Mouse (Mus musculus) spleen, postnatal 36 days (tissue): ENCODE measurements at regions not wholly inside any gene's neighbourhood (a gene's known extent, or its start where the extent isn't known, plus 50 kb on each side); places are given as distances from the start of the nearest gene placed in this dataset.

Experiments
- DNase-seq, 2 experiments: peaks; one replicate each; pipeline ENCODE4 v3.0.0; 2022; ENCODE audit warnings: low spot score in 2 of 2, mixed read lengths in 1 of 2

- DNase-seq: no peak
Observed at GRCm38 (mm10) chr14:58687814-58688213, 454.9 kb downstream of the 1700129C05Rik start.

- no peak for DNase-seq
Observed at GRCm38 (mm10) chr14:58678781-58679180, 463.9 kb downstream of the 1700129C05Rik start.

DNA sequence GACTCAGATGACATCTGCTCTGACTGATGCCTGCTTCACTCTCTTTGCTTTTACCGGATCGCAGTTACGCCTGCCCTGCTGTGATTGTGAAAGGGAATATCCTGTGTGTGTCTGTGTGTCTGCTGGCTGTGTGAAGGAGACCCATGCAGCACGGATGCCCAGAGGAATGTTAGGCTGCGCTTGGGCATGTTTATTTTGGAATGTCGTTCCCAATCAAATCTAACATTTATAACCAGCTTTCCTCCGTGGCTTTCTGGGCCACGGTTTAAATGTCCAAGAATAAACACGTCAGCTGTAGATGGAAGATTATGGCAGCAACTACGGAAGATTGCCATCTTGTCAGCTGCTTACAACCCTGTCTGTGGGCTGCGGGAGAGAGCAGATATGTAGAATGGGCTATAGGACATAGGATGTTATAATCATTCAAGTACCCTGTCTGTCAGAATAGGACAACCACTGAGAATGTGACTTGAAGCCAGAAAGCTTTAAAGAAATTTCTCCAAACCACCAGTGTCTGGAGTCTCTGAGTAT, 464.5 kb downstream of the 1700129C05Rik start:
- DNase-seq: no peak

DNA sequence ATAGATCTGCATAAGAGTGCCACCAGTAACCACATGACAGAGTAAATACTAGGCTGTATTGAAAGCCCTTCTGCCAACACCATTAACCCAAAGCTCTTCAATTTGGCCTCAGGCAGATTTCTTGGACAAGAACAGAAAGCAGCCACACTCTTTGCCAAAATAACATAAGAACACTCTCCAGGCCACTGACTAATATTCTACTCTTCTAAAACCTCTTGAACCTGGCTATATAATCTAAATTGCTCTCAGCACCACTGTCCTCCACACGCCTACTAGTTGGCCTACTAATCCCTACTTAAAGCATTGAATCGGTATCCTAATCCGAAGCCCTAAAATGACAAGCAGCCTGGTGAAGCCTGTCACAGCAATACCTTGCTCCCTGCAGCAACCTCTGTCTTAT, 467.5 kb downstream of the 1700129C05Rik start:
- DNase-seq: no peak

DNA sequence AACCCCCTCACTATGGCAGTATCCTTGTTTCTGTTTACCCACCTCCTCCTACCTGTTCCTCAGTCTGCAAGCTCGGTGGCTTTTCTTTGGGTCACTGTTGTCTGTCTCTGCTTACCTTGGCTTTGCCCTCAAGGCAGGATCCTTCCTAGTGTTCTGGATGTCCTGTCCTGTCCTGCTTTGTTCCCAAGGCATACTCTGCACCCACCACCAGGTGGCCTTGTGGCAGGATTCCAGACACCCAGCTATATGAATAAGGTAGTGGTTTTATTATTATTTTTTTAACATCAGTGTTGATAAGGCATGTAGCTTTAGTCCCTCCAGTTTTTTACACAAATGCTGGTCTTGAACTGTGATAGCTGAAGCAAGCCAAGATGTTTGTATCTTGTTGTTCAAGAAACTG, 478.7 kb downstream of the 1700129C05Rik start:
- no peak for DNase-seq

DNA sequence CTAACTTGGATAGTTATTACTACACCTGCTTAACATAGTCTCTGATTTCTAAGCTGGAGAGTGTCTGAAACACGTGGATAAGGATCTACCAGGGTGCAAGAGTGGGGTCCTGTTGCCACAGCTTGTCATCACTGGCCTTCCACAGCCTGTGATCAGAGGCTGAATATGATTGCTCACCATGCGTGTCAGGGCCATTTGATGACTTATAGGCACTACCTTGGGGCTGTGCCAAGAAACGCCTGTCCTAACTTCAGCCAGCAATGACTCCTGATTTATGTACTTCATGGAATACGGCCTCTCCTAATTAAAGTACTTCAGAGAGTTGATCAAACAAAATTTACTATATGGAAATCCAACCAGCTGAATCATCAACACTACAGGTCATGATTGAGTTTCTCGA, 480.1 kb downstream of the 1700129C05Rik start:
- DNase-seq: no peak

DNA sequence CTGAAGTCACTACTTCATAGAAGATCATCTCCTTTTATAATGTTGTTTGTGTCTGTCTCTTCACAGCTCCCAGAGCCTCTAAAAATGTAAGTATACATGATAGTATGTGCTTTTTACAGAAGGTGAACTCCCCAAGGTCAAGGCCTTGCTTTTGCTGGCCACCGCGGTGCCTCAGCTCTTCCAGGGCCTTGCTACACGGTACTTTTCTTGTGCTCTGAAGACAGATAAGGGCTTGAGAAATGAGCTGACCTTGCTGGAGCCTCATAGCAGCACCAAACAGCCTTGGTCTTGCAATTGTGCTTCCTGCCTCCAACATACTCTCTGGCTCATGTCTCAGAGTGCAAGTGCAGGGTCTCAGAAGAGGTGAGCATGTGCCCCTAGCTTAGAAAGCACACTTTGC, 481.3 kb downstream of the 1700129C05Rik start:
- no peak for DNase-seq

DNA sequence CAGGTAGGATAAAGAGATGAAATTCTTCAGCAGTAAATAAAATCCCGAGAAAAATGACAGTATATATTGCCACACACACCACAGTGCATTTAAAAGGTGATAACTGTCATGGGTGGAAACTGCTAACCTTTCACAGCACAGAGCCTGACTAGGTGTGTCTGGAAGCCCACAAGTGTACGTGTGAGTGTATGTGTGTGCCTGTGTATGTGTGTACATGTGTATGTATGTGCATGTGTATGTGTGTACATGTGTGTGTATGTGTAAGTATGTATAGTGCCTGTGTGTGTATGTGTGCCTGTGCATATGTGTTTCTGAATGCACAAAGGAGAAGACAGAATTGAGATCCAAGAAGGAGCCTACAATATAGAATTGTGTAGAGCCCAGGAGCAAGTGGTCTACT, 485.4 kb downstream of the 1700129C05Rik start:
- no peak for DNase-seq

GRCm38 (mm10) chr14:58656935-58657238, 485.8 kb downstream of the 1700129C05Rik start:
- DNase-seq: no peak

DNA sequence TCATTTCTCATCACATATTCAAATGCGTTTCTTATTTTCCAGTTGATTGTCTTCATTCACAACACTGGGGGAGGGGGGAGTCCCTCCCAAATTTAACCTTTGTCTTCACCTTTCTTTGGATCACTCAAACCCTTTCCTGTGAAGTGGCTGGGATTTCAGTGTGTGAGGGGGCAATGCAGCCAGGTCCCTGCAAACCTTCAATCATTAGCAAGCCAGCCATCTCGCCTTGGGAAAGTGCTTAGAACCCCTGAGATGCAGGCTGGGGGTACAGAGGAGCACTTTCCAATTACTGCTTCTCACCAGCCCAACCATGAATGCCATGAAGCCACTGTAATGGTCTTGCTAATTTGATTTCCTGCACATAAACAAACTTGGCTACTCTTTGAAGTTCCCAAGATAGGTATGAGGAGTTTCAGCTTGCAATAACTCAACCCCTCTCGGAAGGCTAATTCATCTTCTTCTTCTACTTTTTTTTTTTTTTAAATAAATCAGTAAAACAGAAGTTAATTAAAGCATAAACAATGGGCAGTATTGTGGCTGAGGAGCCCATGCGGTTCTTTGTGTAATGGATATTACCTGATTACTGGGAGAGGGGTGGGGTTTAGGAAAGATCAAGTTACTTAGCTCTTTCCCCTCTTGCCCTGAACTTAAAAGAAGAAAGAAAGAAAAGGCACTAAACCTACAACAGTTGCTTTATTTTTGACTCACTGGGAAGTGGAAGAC, 486.3 kb downstream of the 1700129C05Rik start:
- no peak for DNase-seq

- DNase-seq: no peak
Observed at GRCm38 (mm10) chr14:58653026-58653425, 489.7 kb downstream of the 1700129C05Rik start.

- DNase-seq: no peak
Observed at GRCm38 (mm10) chr14:58652004-58652403, 490.7 kb downstream of the 1700129C05Rik start.

DNA sequence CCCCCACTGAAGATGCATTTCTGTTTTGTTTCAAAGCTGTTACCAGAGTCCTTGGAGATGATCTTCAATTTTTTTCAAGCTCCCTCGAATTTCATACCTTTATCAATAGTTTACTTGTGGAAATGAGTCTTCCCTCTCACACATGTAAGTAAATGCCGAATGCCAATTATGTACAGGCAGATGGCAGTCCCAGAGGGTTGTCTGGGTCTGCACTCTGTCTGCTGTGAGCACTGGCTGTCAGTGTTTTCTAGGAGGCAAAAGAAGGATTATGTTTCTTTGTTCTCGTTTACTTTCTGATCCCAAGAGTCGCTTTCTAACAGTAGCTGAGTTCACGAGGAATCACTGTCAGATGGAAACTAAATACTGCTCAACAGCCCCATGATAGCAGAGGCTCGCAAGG, 491.5 kb downstream of the 1700129C05Rik start:
- DNase-seq: no peak

GRCm38 (mm10) chr14:58638337-58638696, 504.4 kb downstream of the 1700129C05Rik start:
- no peak for DNase-seq

GRCm38 (mm10) chr14:58637405-58638336, 505.0 kb downstream of the 1700129C05Rik start:
- DNase-seq: no peak

DNA sequence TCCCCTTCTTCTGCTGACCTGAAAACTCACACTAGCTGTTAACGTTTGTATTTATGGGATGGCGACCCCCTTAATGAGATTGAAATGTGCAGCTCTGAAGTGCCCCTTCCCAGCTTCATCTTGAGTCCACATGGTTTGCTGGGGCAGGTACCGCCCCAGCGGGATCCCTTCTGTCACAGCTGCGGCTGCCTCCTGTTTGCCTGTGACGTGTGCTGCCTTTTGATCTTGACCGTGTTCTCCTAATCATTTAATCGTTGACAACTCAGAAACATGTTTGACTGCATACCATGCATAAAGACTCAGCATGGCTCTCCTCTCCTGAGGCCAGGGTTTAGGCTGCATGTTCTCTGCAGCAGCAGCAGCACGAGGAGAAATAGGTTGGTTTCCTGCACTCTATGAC, 511.5 kb downstream of the 1700129C05Rik start:
- DNase-seq: no peak

GRCm38 (mm10) chr14:58628266-58628665, 514.4 kb downstream of the 1700129C05Rik start:
- no peak for DNase-seq

DNA sequence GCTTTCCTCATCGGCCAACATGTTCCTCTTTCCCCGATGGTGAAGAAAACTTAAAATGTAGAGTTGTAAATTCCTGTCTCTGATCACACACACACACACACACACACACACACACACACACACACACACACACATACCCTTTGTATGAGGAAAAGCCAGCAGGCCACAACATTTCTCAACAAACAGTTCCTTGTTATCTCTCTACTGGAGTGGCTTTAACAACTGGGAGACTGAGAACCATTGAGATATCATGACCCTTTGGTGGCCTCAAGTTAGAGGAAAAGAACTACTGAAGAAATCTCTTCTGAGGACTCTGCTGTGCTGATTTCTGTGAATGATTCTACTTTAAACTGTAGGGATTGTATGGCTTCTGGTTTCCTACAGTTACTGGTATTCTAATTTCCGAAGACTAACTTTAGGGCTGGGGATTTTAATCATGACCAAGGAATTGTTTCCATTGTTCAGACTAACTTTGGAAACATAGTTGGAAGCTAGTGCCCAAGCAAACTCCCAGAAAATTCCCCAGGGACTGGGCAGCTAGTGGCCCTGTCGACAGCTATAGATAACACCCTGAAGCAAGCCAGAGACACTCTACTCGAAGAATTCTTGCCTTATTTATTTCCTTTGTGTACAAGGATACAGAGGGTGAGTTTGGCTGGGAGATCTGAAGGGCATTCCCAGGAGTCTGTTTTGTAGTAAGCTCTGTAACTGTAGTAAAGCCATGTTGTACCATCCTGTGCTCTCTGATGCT, 516.0 kb downstream of the 1700129C05Rik start:
- no peak for DNase-seq

DNA sequence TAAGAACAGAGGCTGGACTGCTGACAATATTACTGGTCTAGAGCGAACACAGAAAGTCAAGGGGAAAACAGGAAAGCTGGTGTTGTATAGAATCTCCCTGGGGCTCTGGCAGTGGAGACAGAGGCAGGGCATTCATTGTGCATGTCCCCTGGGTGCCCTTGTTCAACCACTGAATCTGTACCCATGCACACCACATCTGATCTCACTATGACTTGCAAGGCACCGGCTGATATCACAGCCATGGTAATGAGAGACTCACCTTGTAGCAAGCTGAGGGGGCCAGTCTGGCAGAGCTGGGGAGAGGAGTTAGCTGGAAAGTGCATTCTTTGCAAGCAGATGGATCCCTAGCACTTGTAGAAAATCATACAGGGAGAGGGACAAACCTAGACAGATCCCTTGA, 522.5 kb downstream of the 1700129C05Rik start:
- no peak for DNase-seq

DNA sequence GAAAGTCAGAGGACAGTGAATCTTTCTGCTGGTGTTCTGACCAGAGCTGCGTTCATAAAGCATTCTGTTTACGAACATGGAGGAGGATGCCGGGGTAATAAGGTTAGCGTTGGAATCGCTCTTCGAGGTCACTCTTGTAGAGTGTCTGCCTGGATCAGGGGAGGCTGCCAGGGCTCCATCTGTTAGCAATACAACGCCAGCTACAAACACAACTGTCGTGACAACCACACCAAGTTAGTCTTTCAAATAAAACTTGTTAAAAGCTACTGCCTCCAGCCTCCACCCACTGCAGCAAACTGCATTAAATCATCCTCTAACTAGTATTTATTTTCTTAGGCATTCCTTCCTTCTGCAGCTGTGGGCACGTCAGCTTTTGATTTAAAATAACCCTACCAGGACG, 525.0 kb downstream of the 1700129C05Rik start:
- no peak for DNase-seq

- DNase-seq: no peak
Observed at GRCm38 (mm10) chr14:58608216-58608615, 534.5 kb downstream of the 1700129C05Rik start.

GRCm38 (mm10) chr14:58607734-58608133, 535.0 kb downstream of the 1700129C05Rik start:
- DNase-seq: no peak
